ENCODE assay signal across 8 mouse cellular contexts in genomic region chr3:83797828-83798227, GRCm38 (mm10). TPM values are rescaled to one million over a fixed set of nuclear protein-coding genes. Genes with fewer than 3 reads are reported as not detected.
DNase-seq lines count a peak whose midpoint lies in the region; ATAC-seq lines count a peak whose summit lies in the region.

No protein-coding gene starts in this region.

- DNase-seq in 3T3-L1 (ENCODE audit: low read depth, low spot score), result peak; percentile 84
- DNase-seq in adipocyte (ENCODE audit: low spot score), result peak; percentile 68
- peak; percentile 88 for DNase-seq in embryo, embryonic 10.5 days (ENCODE audit: low spot score)
- peak; percentile 54 to 78 for DNase-seq in heart, adult 18-20 months
- DNase-seq in kidney, adult 8-10 months, result peak; percentile 6 to 18
- peak; percentile 42 for DNase-seq in liver, embryonic 11.5 days (ENCODE audit: low spot score)
- peak; percentile 8 to 10 for DNase-seq in thymus, adult 18-20 months

- H3K9ac ChIP-seq in liver, embryonic 11.5 days (ENCODE audit: low read depth, low read length), result no peak overlapping the region
- H3K9ac ChIP-seq in neural tube, embryonic 14.5 days (replicated peaks; ENCODE audit: low read depth, low read length), result no peak overlapping the region

- H3K9me3 ChIP-seq in liver, embryonic 11.5 days (ENCODE audit: control insufficient read depth, low read length), result peaks cover 2% of the 10 kb centered on the region; the same call in 1 of the 2 replicates
- H3K9me3 ChIP-seq in neural tube, embryonic 14.5 days (ENCODE audit: control insufficient read depth, low read length), result no peaks in the 10 kb centered on the region

- H3K27me3 ChIP-seq in liver, embryonic 11.5 days (replicated peaks; ENCODE audit: control insufficient read depth, insufficient read depth, low read length), result no peaks in the 10 kb centered on the region
- no peaks in the 10 kb centered on the region for H3K27me3 ChIP-seq in neural tube, embryonic 14.5 days (ENCODE audit: control insufficient read depth, insufficient read depth, low read length)

- no peaks in the 10 kb centered on the region for H3K36me3 ChIP-seq in liver, embryonic 11.5 days (ENCODE audit: control insufficient read depth, insufficient read depth, low read length)
- no peaks in the 10 kb centered on the region for H3K36me3 ChIP-seq in neural tube, embryonic 14.5 days (ENCODE audit: control insufficient read depth, insufficient read depth, low read length)

- H3K4me3 ChIP-seq in liver, embryonic 11.5 days (ENCODE audit: low read depth, low read length), result no peak overlapping the region
- H3K4me3 ChIP-seq in neural tube, embryonic 14.5 days (ENCODE audit: low read depth, low read length), result no peak overlapping the region

- 3% methylated on average over 10 of the region's 10 CpGs for WGBS in liver, embryonic 11.5 days
- 4% methylated on average over 10 of the region's 10 CpGs for WGBS in neural tube, embryonic 14.5 days

- H3K4me2 ChIP-seq in liver, embryonic 11.5 days, result no peak overlapping the region; the same call in 1 of the 2 replicates
- H3K4me2 ChIP-seq in neural tube, embryonic 14.5 days (ENCODE audit: low read depth, low read length), result no peak overlapping the region

- ATAC-seq in liver, embryonic 11.5 days (replicated peaks; ENCODE audit: low FRiP score), result no peak
- ATAC-seq in neural tube, embryonic 14.5 days (ENCODE audit: low read depth), result peak; percentile 77; the same call in 1 of the 2 replicates

- no peaks in the 10 kb centered on the region for H3K4me1 ChIP-seq in liver, embryonic 11.5 days (replicated peaks; ENCODE audit: control insufficient read depth, insufficient read depth, low read length)
- H3K4me1 ChIP-seq in neural tube, embryonic 14.5 days (ENCODE audit: control insufficient read depth, insufficient read depth, low read length), result no peaks in the 10 kb centered on the region

- no peak overlapping the region for H3K27ac ChIP-seq in liver, embryonic 11.5 days (ENCODE audit: low read depth, low read length)
- H3K27ac ChIP-seq in neural tube, embryonic 14.5 days (ENCODE audit: low read depth, low read length), result no peak overlapping the region

RNA-seq across cellular contexts. Expression of gene Sfrp2, which starts 31.7 kb away (rescaled TPM):
- total RNA-seq in heart, adult 18-20 months (2021), result 1 to 10 TPM; 4.8 to 4.9 TPM
- 26.4 and 27.7 TPM in 2 replicates for polyA plus RNA-seq in liver, embryonic 11.5 days (2014; fragmentation: Nextera tagmentation; extraction: Ambion mirVana)
- polyA plus RNA-seq in neural tube, embryonic 14.5 days (2014; fragmentation: Nextera tagmentation; extraction: Ambion mirVana), result 63.4 and 67.1 TPM in 2 replicates

RNA-seq across cellular contexts. Expression of gene Tlr2, which starts 43.7 kb away (rescaled TPM):
- 1 to 10 TPM; 1.8 to 1.9 TPM for total RNA-seq in heart, adult 18-20 months (2021)
- 2.5 and 3.3 TPM in 2 replicates for polyA plus RNA-seq in liver, embryonic 11.5 days (2014; fragmentation: Nextera tagmentation; extraction: Ambion mirVana)
- 1.1 and 1.2 TPM in 2 replicates for polyA plus RNA-seq in neural tube, embryonic 14.5 days (2014; fragmentation: Nextera tagmentation; extraction: Ambion mirVana)

Comparison
In these comparisons a context has a peak if more than half of its experiments do, and no peak if none do; other contexts are left out.
1. DNase-seq: peak in every context shown above with its lines; median percentile 88 in embryo, embryonic 10.5 days; 84 in 3T3-L1; 68 in adipocyte; 66 in heart, adult 18-20 months; 42 in liver, embryonic 11.5 days; 12 in kidney, adult 8-10 months; 9 in thymus, adult 18-20 months.